Mouse (Mus musculus) gastrocnemius, postnatal 14 days (tissue): Measurements from ENCODE around the gene Fgfr2. TPM values are rescaled to one million over a fixed set of nuclear protein-coding genes. Genes with fewer than 3 reads are reported as not detected.
"Not testable (repeated sequence)": the region's sequence is repeated elsewhere in the genome, so short reads cannot be mapped to it uniquely, and the experiment has no call there.

Source experiments
- DNase-seq: peaks from one replicate; pipeline ENCODE4 v3.0.0; 2021; ENCODE audit warnings: mixed read lengths
- intact Hi-C: fragments of 180-260 bp; cut with DNase I; formaldehyde crosslinking; loops from one replicate; pipeline ENCODE4 v1.15.1; 2025; ENCODE audit warnings: low total_unique reads
- total RNA-seq, 2 experiments: library from RNA; stranded (reverse); gene quantifications; 2 replicates each; pipeline ENCODE4 v1.2.3; 2021

Gene Fgfr2
- total RNA-seq, 2 experiments from 2014 or later: 1.2 to 1.8 TPM

- intact Hi-C loops: loop anchor here (10.0 kb wide), 1 partner anchor 198 kb away; no protein-coding TSS in a partner anchor
- DNase-seq: no peak
Observed at GRCm38 (mm10) chr7:130472683-130473082, 2650.5 kb downstream of the Fgfr2 start.

DNA sequence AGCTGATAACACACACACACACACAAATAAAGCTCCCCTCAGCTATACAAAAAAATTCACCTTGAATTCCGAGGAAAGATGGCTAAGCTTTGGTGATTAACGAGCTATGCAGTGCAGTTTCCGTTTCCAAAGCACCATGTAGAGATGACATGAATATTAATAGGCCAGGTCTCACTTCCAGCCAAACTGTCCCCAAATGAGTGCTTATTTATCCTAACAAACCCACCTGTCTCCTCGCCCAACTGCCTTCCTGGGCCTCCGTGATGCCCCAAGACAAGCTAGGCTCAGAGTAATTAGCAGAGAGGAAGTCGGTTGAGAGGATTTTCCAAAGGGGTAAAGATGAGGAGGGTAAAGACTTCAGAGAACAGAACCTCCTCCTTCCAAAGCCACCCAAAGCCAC is 2652.1 kb downstream of the Fgfr2 start:
- no peak for DNase-seq
- intact Hi-C loops: loop anchor here (10.0 kb wide), 1 partner anchor 196 kb away; no protein-coding TSS in a partner anchor

- intact Hi-C loops: no loop called here
- no peak for DNase-seq
Observed at GRCm38 (mm10) chr7:130455587-130456246, 2667.4 kb downstream of the Fgfr2 start.

DNA sequence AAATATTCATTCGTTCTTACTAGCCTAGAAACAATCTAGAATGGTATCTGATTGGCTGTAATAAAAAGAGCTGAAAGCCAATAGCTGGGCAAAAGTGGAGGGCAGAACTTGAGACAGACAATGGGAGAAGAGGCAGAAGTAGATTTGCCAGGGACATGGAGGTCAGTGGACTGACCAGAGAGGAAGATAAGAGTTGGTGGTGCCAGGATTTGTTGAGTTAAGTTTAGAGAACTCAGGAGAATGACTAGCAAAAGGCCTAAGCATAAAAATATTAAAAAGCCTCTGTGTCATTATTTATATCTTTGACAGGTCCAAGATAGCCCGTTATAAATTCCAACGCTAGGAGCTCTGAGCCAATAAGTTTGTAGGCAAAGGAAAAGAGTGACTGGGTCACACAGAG is 2668.9 kb downstream of the Fgfr2 start:
- intact Hi-C loops: no loop called here
- DNase-seq: no peak

DNA sequence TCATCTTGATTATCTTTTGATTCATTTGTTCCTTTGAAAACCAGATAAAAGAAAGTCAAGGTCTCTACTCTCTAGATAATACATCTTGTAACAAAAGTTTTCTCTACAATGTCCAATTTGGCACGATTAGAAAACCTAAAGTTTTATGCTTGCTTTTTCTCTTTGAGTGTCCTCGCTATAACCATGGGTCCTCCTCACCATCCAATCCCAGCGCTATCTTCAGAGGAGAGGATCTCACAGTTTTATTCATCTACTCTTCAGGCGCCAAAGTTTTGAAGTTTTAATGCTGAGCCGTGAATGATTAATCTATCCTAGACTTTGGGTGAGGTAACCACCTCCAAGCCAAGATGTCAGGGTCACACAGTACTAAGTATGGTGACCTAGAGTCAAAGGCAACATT is 2687.4 kb downstream of the Fgfr2 start:
- no peak for DNase-seq
- intact Hi-C loops: no loop called here

DNA sequence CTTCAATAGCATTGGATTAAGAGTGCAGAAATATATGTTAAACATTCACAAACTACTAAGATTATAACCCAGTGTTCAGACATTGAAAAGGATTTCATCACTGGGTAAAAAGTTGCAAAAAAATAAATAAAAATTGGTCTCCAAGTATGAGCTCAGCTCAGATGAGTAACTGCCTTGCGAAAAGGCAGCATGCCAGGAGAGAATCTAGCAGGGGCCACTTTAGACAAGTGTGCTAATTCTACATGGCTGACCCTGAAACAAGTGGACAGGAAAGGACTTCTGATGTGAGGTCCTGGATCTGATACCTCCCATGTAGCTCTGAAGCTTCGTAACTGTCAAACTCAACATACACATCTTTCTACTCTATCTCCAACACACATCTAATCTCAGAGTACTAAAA is 2691.0 kb downstream of the Fgfr2 start:
- intact Hi-C loops: no loop called here
- peak; percentile 18 for DNase-seq

DNA sequence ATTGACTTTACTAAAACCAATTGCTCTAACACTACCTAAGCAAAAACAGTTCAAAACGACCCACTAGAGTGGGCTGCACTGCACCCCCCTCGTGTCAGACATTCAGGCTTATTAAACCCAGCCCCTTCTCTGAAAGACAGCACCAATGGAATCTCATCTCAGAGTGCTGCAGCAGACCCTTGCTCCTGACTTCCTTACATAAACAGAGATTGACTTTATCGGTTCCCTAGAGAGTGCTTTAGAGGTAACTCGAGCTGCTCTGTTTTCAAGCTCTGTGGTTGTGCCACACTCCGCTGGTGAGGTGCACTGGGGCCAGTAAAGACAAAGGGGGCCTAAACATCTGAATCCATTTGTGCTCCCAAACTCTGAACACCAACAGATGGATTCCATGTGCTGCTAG is 2696.6 kb downstream of the Fgfr2 start:
- intact Hi-C loops: no loop called here

GRCm38 (mm10) chr7:130425991-130426390 is 2697.2 kb downstream of the Fgfr2 start:
- no peak for DNase-seq
- intact Hi-C loops: no loop called here

More for the DNA sequence above, 2696.6 kb downstream of the Fgfr2 start:
- DNase-seq: no peak

- DNase-seq: no peak
- intact Hi-C loops: no loop called here
Observed at GRCm38 (mm10) chr7:130419961-130420360, 2703.2 kb downstream of the Fgfr2 start.

DNA sequence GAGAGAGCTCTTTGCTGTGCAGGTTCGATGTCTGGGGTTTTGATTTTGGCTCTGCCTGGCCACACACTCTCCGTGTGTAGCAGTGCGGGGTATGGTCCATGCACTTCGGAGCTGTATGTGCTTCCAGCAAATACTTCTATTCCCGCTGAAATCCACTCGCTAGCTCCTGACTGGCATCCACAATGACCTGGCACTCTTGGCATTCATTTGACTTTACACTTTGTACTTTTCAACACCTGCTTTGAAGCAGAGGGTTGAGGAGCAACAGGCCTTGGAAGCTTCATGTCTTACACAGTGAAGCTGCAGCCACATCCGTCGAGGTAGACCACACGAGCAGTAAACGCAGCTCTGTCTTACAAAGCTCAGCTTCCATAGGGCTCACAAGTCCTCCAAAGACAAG is 2715.5 kb downstream of the Fgfr2 start:
- no peak for DNase-seq
- intact Hi-C loops: no loop called here

- intact Hi-C loops: no loop called here
- no peak for DNase-seq
Observed at GRCm38 (mm10) chr7:130403346-130403745, 2719.8 kb downstream of the Fgfr2 start.

DNA sequence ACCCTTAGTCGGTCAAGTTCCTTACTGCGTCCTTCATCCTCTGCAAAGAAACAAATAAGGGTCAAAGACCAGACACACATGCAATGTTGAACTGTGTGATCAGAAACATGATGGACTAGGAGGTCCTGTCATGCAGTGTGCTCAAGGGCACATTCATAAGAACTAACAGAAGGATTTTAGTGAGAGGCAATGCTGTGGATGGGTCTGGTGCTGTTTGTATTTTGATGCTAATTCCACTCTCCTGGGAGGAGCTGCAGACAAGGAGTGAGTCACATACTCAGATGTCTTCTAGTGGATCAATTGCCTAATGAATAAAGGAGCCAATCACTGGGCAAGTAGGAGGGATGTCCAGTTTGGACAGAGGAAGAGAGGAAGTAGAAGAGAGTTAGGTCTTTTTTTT is 2728.5 kb downstream of the Fgfr2 start:
- intact Hi-C loops: no loop called here
- DNase-seq: no peak

GRCm38 (mm10) chr7:130390060-130390459 is 2733.1 kb downstream of the Fgfr2 start:
- intact Hi-C loops, DNase-seq: not testable (repeated sequence)

DNA sequence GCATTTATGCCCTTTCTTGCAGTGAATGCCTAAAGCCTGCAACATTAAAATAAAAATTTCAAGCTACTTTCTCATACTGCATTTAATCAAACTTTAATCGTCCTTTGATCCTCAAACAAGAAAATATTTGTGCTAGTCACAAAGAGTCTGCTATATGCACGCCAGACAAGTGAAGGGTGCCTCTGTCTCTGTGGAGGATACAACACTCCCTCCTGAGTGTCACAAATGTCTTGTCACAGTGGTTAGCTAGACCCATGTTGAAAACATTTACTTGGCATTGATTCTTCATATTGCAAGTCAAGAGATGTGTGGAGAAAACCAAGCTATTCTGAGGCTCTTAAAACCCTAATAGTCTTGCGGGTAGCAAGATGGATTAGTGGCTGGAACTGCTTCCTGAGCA is 2736.8 kb downstream of the Fgfr2 start:
- intact Hi-C loops: no loop called here
- DNase-seq: no peak

DNA sequence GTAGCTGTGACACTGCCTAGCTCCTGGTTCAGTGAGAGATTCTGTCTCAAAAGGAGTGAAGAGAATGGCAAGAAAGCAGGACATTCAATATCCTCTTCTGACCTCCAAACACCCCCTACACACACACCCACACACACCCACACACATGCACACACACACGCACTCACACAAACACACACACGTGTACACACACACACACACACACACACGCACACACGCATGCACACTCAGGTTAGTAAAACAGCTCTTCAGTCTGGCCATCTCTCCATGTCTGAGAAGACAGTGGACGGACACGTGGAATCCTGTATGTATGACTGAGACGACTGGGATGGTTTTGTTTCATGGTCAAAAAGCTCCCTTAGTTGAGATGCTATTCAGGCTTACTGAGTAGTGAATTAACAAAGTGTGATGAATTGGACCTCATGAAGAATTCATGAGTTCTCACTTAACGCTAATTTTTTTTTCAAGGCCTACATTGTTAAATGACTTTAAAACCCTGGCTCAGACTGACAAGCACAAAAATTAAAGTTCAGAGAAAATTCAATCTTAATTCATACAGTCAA is 2737.3 kb downstream of the Fgfr2 start:
- intact Hi-C loops: no loop called here
- no peak for DNase-seq

- intact Hi-C loops: no loop called here
Observed at GRCm38 (mm10) chr7:130382126-130382525, 2741.0 kb downstream of the Fgfr2 start.

GRCm38 (mm10) chr7:130381387-130381951 is 2741.7 kb downstream of the Fgfr2 start:
- intact Hi-C loops: no loop called here
- DNase-seq: no peak

More at GRCm38 (mm10) chr7:130382126-130382525, 2741.0 kb downstream of the Fgfr2 start:
- DNase-seq: no peak

GRCm38 (mm10) chr7:130380769-130381355 is 2742.3 kb downstream of the Fgfr2 start:
- intact Hi-C loops: no loop called here
- peak; percentile 55 for DNase-seq

DNA sequence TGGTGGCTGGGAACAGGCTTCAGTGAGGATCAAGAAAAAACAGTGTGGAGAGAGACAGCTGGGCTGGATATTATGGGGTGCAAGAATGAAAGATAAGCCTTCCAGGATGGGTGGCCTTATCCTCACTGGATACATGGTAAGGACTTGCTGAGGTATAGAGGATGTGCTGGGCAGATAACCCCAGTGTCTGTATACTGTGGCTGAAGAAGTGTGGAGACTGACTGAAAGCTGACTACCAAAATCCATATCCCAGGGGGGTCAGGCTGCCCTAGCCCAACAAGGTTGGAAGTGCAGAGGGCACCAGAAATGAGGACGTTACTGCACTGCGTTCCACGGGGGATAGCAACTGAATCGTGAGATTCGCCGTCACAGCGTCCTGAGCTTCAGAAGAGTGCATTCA is 2742.8 kb downstream of the Fgfr2 start:
- intact Hi-C loops: no loop called here
- no peak for DNase-seq

DNA sequence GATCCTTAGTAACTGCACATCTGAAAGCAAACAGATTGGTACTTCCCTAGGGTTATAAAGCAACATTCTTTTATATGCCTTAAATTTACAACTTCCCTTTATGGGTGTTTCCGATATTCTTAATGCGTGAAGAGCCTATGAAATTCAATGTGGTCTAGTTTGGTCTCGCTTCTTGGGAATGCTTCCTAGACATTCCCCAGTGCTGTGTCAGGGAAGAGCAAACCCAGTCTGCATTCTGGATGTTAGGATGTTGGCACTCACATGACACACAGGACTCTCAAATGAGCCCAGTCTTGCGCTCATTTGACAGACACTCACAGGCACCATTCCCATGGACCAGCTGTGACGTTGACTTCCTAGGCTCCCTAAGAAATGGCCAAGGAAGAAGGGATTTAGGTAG is 2743.3 kb downstream of the Fgfr2 start:
- intact Hi-C loops: no loop called here

DNA sequence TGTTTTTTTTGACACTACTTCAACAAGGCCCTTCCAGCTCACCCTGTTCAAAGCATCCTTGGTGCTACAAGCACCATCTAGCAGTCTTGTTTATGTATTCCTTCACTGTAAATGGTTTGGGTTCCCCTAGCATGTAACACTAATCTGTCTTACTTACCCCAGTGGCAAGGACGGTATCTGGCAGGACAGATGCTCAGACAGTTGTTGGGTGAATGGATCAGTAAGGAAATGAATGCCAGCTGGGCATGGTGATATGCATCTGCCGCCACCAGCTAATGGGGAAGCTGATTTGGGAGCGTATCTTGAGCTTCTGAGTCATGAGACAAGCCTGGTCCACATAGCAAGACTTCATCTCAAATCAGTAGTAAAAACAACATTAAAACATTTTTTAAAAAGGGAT is 2744.8 kb downstream of the Fgfr2 start:
- DNase-seq: no peak
- intact Hi-C loops: no loop called here

More for the DNA sequence above, 2743.3 kb downstream of the Fgfr2 start:
- DNase-seq: no peak
